ENCODE assay signal across 28 mouse cellular contexts in genomic region chr6:64731126-64731525, GRCm38 (mm10). TPM values are rescaled to one million over a fixed set of nuclear protein-coding genes. Genes with fewer than 3 reads are reported as not detected.
A peak's percentile ranks its signal among the peaks of the same experiment; 100 is the strongest.
DNase-seq lines count a peak whose midpoint lies in the region; ATAC-seq lines count a peak whose summit lies in the region.
"Had no signal": no experiment of that assay in that cellular context is flagged by ENCODE, and none has a peak within 500 bp of the region (broad histone marks: within the 10 kb centered on the region; RNA-seq: fewer than 3 reads in every experiment).

No protein-coding gene starts in this region.

- H3K27ac ChIP-seq in embryonic facial prominence, embryonic 11.5 days (replicated peaks; ENCODE audit: low read depth, low read length): no peak overlapping the region
- H3K27ac ChIP-seq in embryonic facial prominence, embryonic 10.5 days (replicated peaks): no peak overlapping the region
- no peak overlapping the region for H3K27ac ChIP-seq in hindbrain, embryonic 14.5 days
- no peak overlapping the region for H3K27ac ChIP-seq in hindbrain, embryonic 16.5 days (ENCODE audit: low read depth, low read length)
- no peak overlapping the region for H3K27ac ChIP-seq in midbrain, embryonic 14.5 days (replicated peaks; ENCODE audit: low read depth, low read length)
- no peak overlapping the region for H3K27ac ChIP-seq in midbrain, embryonic 15.5 days
- H3K27ac ChIP-seq: embryonic facial prominence, embryonic 15.5 days; forebrain, embryonic 10.5 days; gastrocnemius, adult 2 months; heart, embryonic 13.5 days; intestine, embryonic 15.5 days had no signal

- 7% methylated on average over 7 of the region's 7 CpGs for WGBS in embryonic facial prominence, embryonic 11.5 days
- WGBS in embryonic facial prominence, embryonic 10.5 days: 5% methylated on average over 7 of the region's 7 CpGs
- WGBS in hindbrain, embryonic 14.5 days: 7% methylated on average over 7 of the region's 7 CpGs
- WGBS in hindbrain, embryonic 16.5 days: 5% methylated on average over 7 of the region's 7 CpGs
- 3% methylated on average over 7 of the region's 7 CpGs for whole genome bisulfite sequencing in midbrain, embryonic 14.5 days
- WGBS in midbrain, embryonic 15.5 days: 5% methylated on average over 7 of the region's 7 CpGs

- DNase-seq in embryonic facial prominence, embryonic 11.5 days (ENCODE audit: low spot score): peak; percentile 0
- DNase-seq in embryonic facial prominence, embryonic 10.5 days (ENCODE audit: low spot score): no peak
- DNase-seq in hindbrain, embryonic 14.5 days (ENCODE audit: low spot score): no peak
- peak; percentile 20 for DNase-seq in midbrain, embryonic 14.5 days
- peak; percentile 4 for DNase-seq in embryo, embryonic 11 days
- no peak for DNase-seq in left cerebral cortex, adult 18-20 months (ENCODE audit: low spot score in 2 of 2)
- DNase-seq: adrenal gland, postnatal 14 days; cerebellum, adult 18-20 months; cerebellum, adult 9-11 months; gastrocnemius, adult 2 months; gastrocnemius, postnatal 25 days; heart, postnatal 36 days; kidney, adult 18-20 months had no signal

- H3K4me1 ChIP-seq in embryonic facial prominence, embryonic 11.5 days (ENCODE audit: control insufficient read depth, insufficient read depth, low read length): peaks cover 10% of the 10 kb centered on the region
- H3K4me1 ChIP-seq in embryonic facial prominence, embryonic 10.5 days: peaks cover 37% of the 10 kb centered on the region
- H3K4me1 ChIP-seq in hindbrain, embryonic 14.5 days (replicated peaks; ENCODE audit: control insufficient read depth, insufficient read depth, low read length): peaks cover 21% of the 10 kb centered on the region
- peaks cover 22% of the 10 kb centered on the region for H3K4me1 ChIP-seq in hindbrain, embryonic 16.5 days (ENCODE audit: control insufficient read depth, insufficient read depth, low read depth, low read length)
- peaks cover 20% of the 10 kb centered on the region for H3K4me1 ChIP-seq in midbrain, embryonic 14.5 days (ENCODE audit: control insufficient read depth, insufficient read depth, low read length)
- H3K4me1 ChIP-seq in midbrain, embryonic 15.5 days: peaks cover 39% of the 10 kb centered on the region

- no peak overlapping the region for H3K9ac ChIP-seq in embryonic facial prominence, embryonic 11.5 days (replicated peaks; ENCODE audit: low read length)
- no peak overlapping the region for H3K9ac ChIP-seq in hindbrain, embryonic 14.5 days
- no peak overlapping the region for H3K9ac ChIP-seq in hindbrain, embryonic 16.5 days (ENCODE audit: low read depth, low read length)
- no peak overlapping the region for H3K9ac ChIP-seq in midbrain, embryonic 14.5 days (replicated peaks; ENCODE audit: low read length)
- no peak overlapping the region for H3K9ac ChIP-seq in midbrain, embryonic 15.5 days
- H3K9ac ChIP-seq: embryonic facial prominence, embryonic 15.5 days; heart, embryonic 13.5 days; intestine, embryonic 15.5 days had no signal

- no peaks in the 10 kb centered on the region for H3K36me3 ChIP-seq in embryonic facial prominence, embryonic 11.5 days (replicated peaks; ENCODE audit: control insufficient read depth, insufficient read depth, low read depth, low read length)
- H3K36me3 ChIP-seq in embryonic facial prominence, embryonic 10.5 days (replicated peaks): no peaks in the 10 kb centered on the region
- no peaks in the 10 kb centered on the region for H3K36me3 ChIP-seq in hindbrain, embryonic 14.5 days (replicated peaks; ENCODE audit: control insufficient read depth, insufficient read depth)
- no peaks in the 10 kb centered on the region for H3K36me3 ChIP-seq in hindbrain, embryonic 16.5 days (ENCODE audit: control insufficient read depth, insufficient read depth, low read length)
- H3K36me3 ChIP-seq in midbrain, embryonic 14.5 days (ENCODE audit: control insufficient read depth, insufficient read depth, low read length): no peaks in the 10 kb centered on the region
- no peaks in the 10 kb centered on the region for H3K36me3 ChIP-seq in midbrain, embryonic 15.5 days (replicated peaks)
- H3K36me3 ChIP-seq: embryonic facial prominence, embryonic 15.5 days; forebrain, embryonic 10.5 days; heart, embryonic 13.5 days; intestine, embryonic 15.5 days had no signal

- H3K4me2 ChIP-seq in embryonic facial prominence, embryonic 11.5 days (ENCODE audit: low read depth, low read length): no peak overlapping the region
- no peak overlapping the region for H3K4me2 ChIP-seq in hindbrain, embryonic 14.5 days (replicated peaks)
- no peak overlapping the region for H3K4me2 ChIP-seq in hindbrain, embryonic 16.5 days (ENCODE audit: low read length)
- H3K4me2 ChIP-seq in midbrain, embryonic 14.5 days (ENCODE audit: low read length): no peak overlapping the region
- no peak overlapping the region for H3K4me2 ChIP-seq in midbrain, embryonic 15.5 days
- H3K4me2 ChIP-seq: embryonic facial prominence, embryonic 15.5 days had no signal

- H3K4me3 ChIP-seq in embryonic facial prominence, embryonic 11.5 days (ENCODE audit: low read depth, low read length): no peak overlapping the region
- H3K4me3 ChIP-seq in embryonic facial prominence, embryonic 10.5 days: no peak overlapping the region
- 0 out of 2 replicates have a peak overlapping the region, but pooled peaks have one; percentile 29 for H3K4me3 ChIP-seq in hindbrain, embryonic 14.5 days (replicated peaks; ENCODE audit: low read length)
- no peak overlapping the region for H3K4me3 ChIP-seq in hindbrain, embryonic 16.5 days (ENCODE audit: low read length)
- H3K4me3 ChIP-seq in midbrain, embryonic 14.5 days (replicated peaks; ENCODE audit: low read depth, low read length): no peak overlapping the region
- H3K4me3 ChIP-seq in midbrain, embryonic 15.5 days: no peak overlapping the region
- H3K4me3 ChIP-seq: embryonic facial prominence, embryonic 15.5 days; erythroblast, embryonic 14.5 days; forebrain, embryonic 10.5 days; gastrocnemius, adult 2 months; heart, embryonic 13.5 days had no signal

- H3K27me3 ChIP-seq in embryonic facial prominence, embryonic 11.5 days (ENCODE audit: control insufficient read depth, insufficient read depth, low read length): peaks cover 66% of the 10 kb centered on the region
- H3K27me3 ChIP-seq in embryonic facial prominence, embryonic 10.5 days (replicated peaks; ENCODE audit: low read depth, poor library complexity, severe bottlenecking): peaks cover 100% of the 10 kb centered on the region
- H3K27me3 ChIP-seq in hindbrain, embryonic 14.5 days (ENCODE audit: control insufficient read depth, insufficient read depth, low read length): peaks cover 90% of the 10 kb centered on the region
- peaks cover 38% of the 10 kb centered on the region for H3K27me3 ChIP-seq in hindbrain, embryonic 16.5 days (replicated peaks; ENCODE audit: control insufficient read depth, insufficient read depth, low read length)
- H3K27me3 ChIP-seq in midbrain, embryonic 14.5 days (ENCODE audit: control insufficient read depth, insufficient read depth, low read length): peaks cover 92% of the 10 kb centered on the region
- peaks cover 75% of the 10 kb centered on the region for H3K27me3 ChIP-seq in midbrain, embryonic 15.5 days (replicated peaks)

- ATAC-seq in embryonic facial prominence, embryonic 11.5 days (replicated peaks; ENCODE audit: insufficient number of reproducible peaks, low FRiP score, low TSS enrichment, low read depth): no peak
- no peak for ATAC-seq in hindbrain, embryonic 14.5 days (ENCODE audit: low FRiP score)
- no peak for ATAC-seq in hindbrain, embryonic 16.5 days
- ATAC-seq in midbrain, embryonic 14.5 days (ENCODE audit: low FRiP score, low TSS enrichment): no peak
- ATAC-seq in midbrain, embryonic 15.5 days (replicated peaks): no peak
- ATAC-seq: activated CD4-positive, CD25-positive, alpha-beta regulatory T cell, adult 4 months; forebrain, embryonic 14.5 days; intestine, embryonic 15.5 days; Patski had no signal

- no peaks in the 10 kb centered on the region for H3K9me3 ChIP-seq in embryonic facial prominence, embryonic 11.5 days (replicated peaks; ENCODE audit: control insufficient read depth, low read length)
- no peaks in the 10 kb centered on the region for H3K9me3 ChIP-seq in embryonic facial prominence, embryonic 10.5 days
- H3K9me3 ChIP-seq in hindbrain, embryonic 14.5 days (ENCODE audit: control insufficient read depth, low read length): no peaks in the 10 kb centered on the region
- H3K9me3 ChIP-seq in hindbrain, embryonic 16.5 days (ENCODE audit: control insufficient read depth, low read length): no peaks in the 10 kb centered on the region
- no peaks in the 10 kb centered on the region for H3K9me3 ChIP-seq in midbrain, embryonic 14.5 days (ENCODE audit: control insufficient read depth, low read length)
- no peaks in the 10 kb centered on the region for H3K9me3 ChIP-seq in midbrain, embryonic 15.5 days
- H3K9me3 ChIP-seq: embryonic facial prominence, embryonic 15.5 days; forebrain, embryonic 10.5 days; heart, embryonic 13.5 days; intestine, embryonic 15.5 days had no signal

RNA-seq across cellular contexts. Expression of gene Atoh1, which starts 2.2 kb away (rescaled TPM):
- polyA plus RNA-seq in embryonic facial prominence, embryonic 11.5 days (2014; fragmentation: Nextera tagmentation; extraction: Ambion mirVana): 0.74 and 1.2 TPM in 2 replicates
- 1.1 and 2.9 TPM in 2 replicates for polyA plus RNA-seq in embryonic facial prominence, embryonic 10.5 days (2016; fragmentation: Nextera tagmentation; extraction: Ambion mirVana)
- polyA plus RNA-seq in hindbrain, embryonic 14.5 days (2014; fragmentation: Nextera tagmentation; extraction: Ambion mirVana): 13.0 and 13.4 TPM in 2 replicates
- polyA plus RNA-seq in hindbrain, embryonic 16.5 days (2015; fragmentation: Nextera tagmentation; extraction: Ambion mirVana): 9.0 and 14.4 TPM in 2 replicates
- polyA plus RNA-seq in midbrain, embryonic 14.5 days (2014; fragmentation: Nextera tagmentation; extraction: Ambion mirVana): 4.2 and 4.6 TPM in 2 replicates
- polyA plus RNA-seq in midbrain, embryonic 15.5 days (2015; fragmentation: Nextera tagmentation; extraction: Ambion mirVana): 1.4 and 1.5 TPM in 2 replicates
- total RNA-seq in left cerebral cortex, adult 18-20 months (2021): not detected
- total RNA-seq: adrenal gland, adult 18-20 months; adrenal gland, postnatal 14 days; gastrocnemius, adult 2 months; gastrocnemius, postnatal 25 days; granulocyte monocyte progenitor cell, adult 5-6 weeks; heart, postnatal 36 days had no signal
- polyA plus RNA-seq: activated CD4-positive, CD25-positive, alpha-beta regulatory T cell, adult 4 months; C2C12; erythroblast, embryonic 14.5 days; forebrain, embryonic 10.5 days; forebrain, embryonic 14.5 days; frontal cortex, adult 2 months; heart, embryonic 13.5 days; heart, postnatal 0 days; Patski had no signal

Comparison
In these comparisons a context has a peak if more than half of its experiments do, and no peak if none do; other contexts are left out.
1. DNase-seq: peak in embryonic facial prominence, embryonic 11.5 days (single experiment), midbrain, embryonic 14.5 days (single experiment) and embryo, embryonic 11 days (single experiment); none in embryonic facial prominence, embryonic 10.5 days (single experiment), hindbrain, embryonic 14.5 days (single experiment) and left cerebral cortex, adult 18-20 months (0 of 2).